Mouse (Mus musculus) heart, embryonic 13.5 days (tissue): Measurements from ENCODE around the gene Kansl2. TPM values are rescaled to one million over a fixed set of nuclear protein-coding genes. Genes with fewer than 3 reads are reported as not detected.

Source experiments
- ATAC-seq: fragments of 200-750 bp; cut with Nextera tagmentation; 2 replicates; pipeline ENCODE4 v1.8.0; 2017; ENCODE audit warnings: moderate TSS enrichment; ENCODE audit not compliant: insufficient number of reproducible peaks, low FRiP score, low TSS enrichment; ENCODE audit errors: extremely low read depth
- H3K27ac ChIP-seq: fragments of 300-500 bp; sonication (generic); replicated peaks from 2 replicates; pipeline ENCODE4 v1.5.1; 2015; ENCODE audit warnings: moderate library complexity, mild to moderate bottlenecking, inconsistent platforms
- H3K27me3 ChIP-seq: fragments of 300-500 bp; sonication (generic); replicated peaks from 2 replicates; pipeline ENCODE4 v1.6.1; 2015; ENCODE audit warnings: mild to moderate bottlenecking, inconsistent platforms
- H3K36me3 ChIP-seq: fragments of 300-500 bp; sonication (generic); 2 replicates; pipeline ENCODE4 v1.6.1; 2015; ENCODE audit warnings: mild to moderate bottlenecking, inconsistent platforms
- H3K4me1 ChIP-seq: fragments of 300-500 bp; sonication (generic); 2 replicates; pipeline ENCODE4 v1.6.1; 2015; ENCODE audit warnings: inconsistent platforms
- H3K4me2 ChIP-seq: fragments of 300-500 bp; sonication (generic); 2 replicates; pipeline ENCODE4 v1.6.1; 2015; ENCODE audit warnings: inconsistent platforms, mild to moderate bottlenecking, moderate library complexity
- H3K4me3 ChIP-seq: fragments of 300-500 bp; sonication (generic); 2 replicates; pipeline ENCODE4 v1.5.1; 2015; ENCODE audit warnings: moderate library complexity, mild to moderate bottlenecking, inconsistent platforms
- H3K9ac ChIP-seq: fragments of 300-500 bp; sonication (generic); 2 replicates; pipeline ENCODE4 v1.6.1; 2015; ENCODE audit warnings: inconsistent platforms, mild to moderate bottlenecking, moderate library complexity
- H3K9me3 ChIP-seq: fragments of 300-500 bp; sonication (generic); 2 replicates; pipeline ENCODE4 v1.6.1; 2016; ENCODE audit warnings: inconsistent platforms
- WGBS: fragments of 180-500 bp; shearing (Covaris S2); methylation state at CpG from one replicate; pipeline ENCODE4 v1.1.7; 2015; ENCODE audit warnings: mixed read lengths; 5-methylcytosine and 5-hydroxymethylcytosine counted together
- polyA plus RNA-seq: library from polyadenylated mRNA; unstranded; fragments of >200 nt; fragmentation: Nextera tagmentation; extraction: Ambion mirVana; gene quantifications from 2 replicates; pipeline ENCODE4 v1.2.1, GENCODE M21; 2015

The Kansl2 gene
- polyA plus RNA-seq, 1 experiment from 2014 or later = 80.4 TPM

GRCm38 (mm10) chr15:98486433-98487021, 47.5 kb downstream of the Kansl2 start:
- no peaks in the 10 kb centered on the region for H3K4me1 ChIP-seq
- no peaks in the 10 kb centered on the region for H3K36me3 ChIP-seq
- no peak overlapping the region for H3K4me3 ChIP-seq
- H3K27me3 ChIP-seq = no peaks in the 10 kb centered on the region
- ATAC-seq = no peak
- no peaks in the 10 kb centered on the region for H3K9me3 ChIP-seq
- H3K4me2 ChIP-seq = no peak overlapping the region
- H3K27ac ChIP-seq = no peak overlapping the region
- 87% methylated on average over 8 of the region's 8 CpGs for WGBS
- no peak overlapping the region for H3K9ac ChIP-seq

GRCm38 (mm10) chr15:98483907-98484886, 49.9 kb downstream of the Kansl2 start:
- H3K4me3 ChIP-seq = no peak overlapping the region
- no peak overlapping the region for H3K4me2 ChIP-seq
- no peak for ATAC-seq
- H3K9ac ChIP-seq = no peak overlapping the region
- H3K4me1 ChIP-seq = no peaks in the 10 kb centered on the region
- WGBS = 66% methylated on average over 18 of the region's 18 CpGs
- no peaks in the 10 kb centered on the region for H3K9me3 ChIP-seq
- H3K27me3 ChIP-seq = no peaks in the 10 kb centered on the region
- H3K27ac ChIP-seq = no peak overlapping the region
- H3K36me3 ChIP-seq = no peaks in the 10 kb centered on the region

GRCm38 (mm10) chr15:98482701-98483100, 51.4 kb downstream of the Kansl2 start, which contains the start of gene Lalba:
Lalba (minus strand) TSS chr15:98482721.
- Histone ChIP-seq H3K4me2 (no peak within 1 kb of the TSS), H3K9me3 (no peaks in the 10 kb centered on the region), H3K36me3 (no peaks in the 10 kb centered on the region), H3K27ac (no peak within 1 kb of the TSS), H3K4me3 (no peak within 1 kb of the TSS), H3K9ac (no peak within 1 kb of the TSS), H3K4me1 (no peaks in the 10 kb centered on the region), H3K27me3 (no peaks in the 10 kb centered on the region)
- no peak for ATAC-seq
- WGBS = 53% methylated on average over 3 of the region's 3 CpGs

DNA sequence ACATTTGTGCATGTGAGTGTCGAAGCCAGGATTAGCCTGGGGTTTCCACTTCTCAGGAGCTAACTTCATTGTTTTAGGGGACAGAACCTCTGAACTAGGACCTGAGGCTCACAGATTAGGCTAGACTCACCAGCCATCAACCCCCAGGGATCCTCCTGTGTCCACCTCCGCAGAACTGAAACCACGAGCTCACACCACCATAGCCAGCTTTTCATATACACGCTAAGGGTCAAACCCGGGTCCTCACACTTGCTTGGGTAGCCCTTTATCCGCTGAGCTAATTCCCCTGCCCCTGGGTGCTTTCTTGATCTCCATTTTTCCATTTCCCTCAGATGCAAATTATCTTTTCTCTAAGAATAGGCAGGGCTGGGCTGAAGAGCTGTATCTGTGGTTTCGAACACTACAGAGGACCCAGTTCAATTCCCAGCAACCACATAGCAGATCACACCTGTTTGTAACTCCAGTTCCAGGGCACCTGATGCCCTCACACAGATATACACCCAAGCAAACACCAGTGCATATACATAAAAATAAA, 54.4 kb downstream of the Kansl2 start:
- 58% methylated on average over 7 of the region's 7 CpGs for WGBS

GRCm38 (mm10) chr15:98476281-98476680, 57.8 kb downstream of the Kansl2 start:
- H3K36me3 ChIP-seq = no peaks in the 10 kb centered on the region
- WGBS = 70% methylated on average over 5 of the region's 5 CpGs
- ATAC-seq = no peak
- H3K9ac ChIP-seq = no peak overlapping the region
- peaks cover 9% of the 10 kb centered on the region for H3K27me3 ChIP-seq
- H3K9me3 ChIP-seq = no peaks in the 10 kb centered on the region
- no peaks in the 10 kb centered on the region for H3K4me1 ChIP-seq
- no peak overlapping the region for H3K27ac ChIP-seq
- no peak overlapping the region for H3K4me3 ChIP-seq
- no peak overlapping the region for H3K4me2 ChIP-seq

More for the DNA sequence above, 54.4 kb downstream of the Kansl2 start:
- Histone ChIP-seq H3K27me3 (no peaks in the 10 kb centered on the region), H3K4me2 (no peak overlapping the region), H3K9me3 (no peaks in the 10 kb centered on the region), H3K4me1 (no peaks in the 10 kb centered on the region), H3K27ac (no peak overlapping the region), H3K9ac (no peak overlapping the region), H3K4me3 (no peak overlapping the region), H3K36me3 (no peaks in the 10 kb centered on the region)
- no peak for ATAC-seq

GRCm38 (mm10) chr15:98475382-98475781, 58.7 kb downstream of the Kansl2 start:
- no peak for ATAC-seq
- no peaks in the 10 kb centered on the region for H3K9me3 ChIP-seq
- no peak overlapping the region for H3K4me2 ChIP-seq
- WGBS = 48% methylated on average over 10 of the region's 10 CpGs
- H3K9ac ChIP-seq = no peak overlapping the region
- H3K4me3 ChIP-seq = no peak overlapping the region
- H3K36me3 ChIP-seq = no peaks in the 10 kb centered on the region
- H3K27ac ChIP-seq = no peak overlapping the region
- H3K4me1 ChIP-seq = no peaks in the 10 kb centered on the region
- H3K27me3 ChIP-seq = peaks cover 15% of the 10 kb centered on the region

- ATAC-seq = no peak
- Histone ChIP-seq H3K4me2 (no peak overlapping the region), H3K27ac (no peak overlapping the region), H3K9ac (no peak overlapping the region), H3K9me3 (no peaks in the 10 kb centered on the region), H3K36me3 (no peaks in the 10 kb centered on the region), H3K4me1 (no peaks in the 10 kb centered on the region), H3K27me3 (peaks cover 15% of the 10 kb centered on the region), H3K4me3 (no peak overlapping the region)
- WGBS = 77% methylated on average over 10 of the region's 10 CpGs
Observed at GRCm38 (mm10) chr15:98474958-98475357, 59.1 kb downstream of the Kansl2 start.

- H3K27ac ChIP-seq = no peak overlapping the region
- no peak overlapping the region for H3K4me3 ChIP-seq
- no peak overlapping the region for H3K4me2 ChIP-seq
- no peak for ATAC-seq
- H3K9me3 ChIP-seq = 0 out of 2 replicates have a peak, but pooled peaks cover 9% of the 10 kb centered on the region
- H3K9ac ChIP-seq = no peak overlapping the region
- WGBS = 82% methylated on average over 13 of the region's 13 CpGs
- no peaks in the 10 kb centered on the region for H3K4me1 ChIP-seq
- H3K36me3 ChIP-seq = no peaks in the 10 kb centered on the region
- H3K27me3 ChIP-seq = peaks cover 15% of the 10 kb centered on the region
Observed at GRCm38 (mm10) chr15:98471539-98471938, 62.5 kb downstream of the Kansl2 start.

DNA sequence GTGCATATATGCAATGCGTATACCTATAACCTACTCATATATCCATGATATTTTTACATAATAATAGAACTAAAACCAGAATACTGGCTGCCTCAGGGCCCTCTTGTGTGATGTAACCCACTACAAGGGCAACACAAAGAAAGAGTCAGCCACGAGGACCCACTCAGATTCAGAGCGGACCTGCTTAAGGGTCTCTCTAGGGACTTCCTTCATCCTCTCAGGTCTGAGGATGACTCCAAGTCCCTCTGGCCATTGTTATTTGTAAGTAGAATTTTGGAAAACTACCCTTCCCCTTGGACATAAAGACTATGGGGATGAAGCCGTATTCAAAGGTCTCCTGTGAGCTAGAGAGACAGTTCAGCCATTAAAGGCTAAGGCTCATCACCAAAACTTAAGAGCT, 64.5 kb downstream of the Kansl2 start, which contains the start of gene OR5BS1P:
Gene OR5BS1P (plus strand): TSS at position 301 of the 400 bp plus-strand sequence.
- Histone ChIP-seq H3K4me2 (no peak within 1 kb of the TSS), H3K4me1 (no peaks in the 10 kb centered on the region), H3K9ac (no peak within 1 kb of the TSS), H3K27ac (no peak within 1 kb of the TSS), H3K9me3 (0 out of 2 replicates have a peak, but pooled peaks cover 9% of the 10 kb centered on the region), H3K36me3 (no peaks in the 10 kb centered on the region), H3K27me3 (peaks cover 19% of the 10 kb centered on the region), H3K4me3 (no peak within 1 kb of the TSS)
- ATAC-seq = no peak
- 79% methylated on average over 4 of the region's 4 CpGs for WGBS
